Mouse (Mus musculus): ENCODE measurements around the gene Zc3h12a. TPM values are rescaled to one million over a fixed set of nuclear protein-coding genes. Genes with fewer than 3 reads are reported as not detected.
A peak's percentile ranks its signal among the peaks of the same experiment; 100 is the strongest.

The Zc3h12a gene
- total RNA-seq, 2 experiments from 2014 or later: 0.79 to 1.00 TPM

DNA sequence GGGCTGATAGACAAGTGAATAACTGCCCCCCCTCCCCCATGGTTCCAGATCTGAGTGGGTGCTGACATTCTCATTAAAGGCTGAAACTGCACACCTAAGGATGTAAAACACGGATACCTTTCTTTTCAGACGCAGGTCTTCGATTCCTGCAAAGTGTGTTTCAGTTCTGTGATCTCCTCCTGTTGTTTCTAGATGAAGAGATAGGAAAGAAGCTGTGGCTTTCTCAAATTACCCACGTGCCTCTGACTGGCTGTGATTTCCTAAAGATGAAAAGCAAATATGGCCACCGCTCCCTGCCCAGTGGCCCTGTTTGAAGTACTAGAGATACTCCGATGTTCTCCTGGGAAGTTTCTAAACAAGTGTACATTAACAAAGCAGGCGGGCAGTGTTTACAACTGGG is 10.7 kb upstream of the Zc3h12a start:
- Histone ChIP-seq H3K27ac (no peak overlapping the region), H3K4me3 (no peak overlapping the region)
- no peak for DNase-seq (ENCODE audit: extremely low spot score in 1 of 2, low spot score in 2 of 2)
- intact Hi-C loops (cut with DNase I): no loop called here
- TF ChIP-seq CTCF (IDR thresholded peaks at IDR 0.05): no peak

DNA sequence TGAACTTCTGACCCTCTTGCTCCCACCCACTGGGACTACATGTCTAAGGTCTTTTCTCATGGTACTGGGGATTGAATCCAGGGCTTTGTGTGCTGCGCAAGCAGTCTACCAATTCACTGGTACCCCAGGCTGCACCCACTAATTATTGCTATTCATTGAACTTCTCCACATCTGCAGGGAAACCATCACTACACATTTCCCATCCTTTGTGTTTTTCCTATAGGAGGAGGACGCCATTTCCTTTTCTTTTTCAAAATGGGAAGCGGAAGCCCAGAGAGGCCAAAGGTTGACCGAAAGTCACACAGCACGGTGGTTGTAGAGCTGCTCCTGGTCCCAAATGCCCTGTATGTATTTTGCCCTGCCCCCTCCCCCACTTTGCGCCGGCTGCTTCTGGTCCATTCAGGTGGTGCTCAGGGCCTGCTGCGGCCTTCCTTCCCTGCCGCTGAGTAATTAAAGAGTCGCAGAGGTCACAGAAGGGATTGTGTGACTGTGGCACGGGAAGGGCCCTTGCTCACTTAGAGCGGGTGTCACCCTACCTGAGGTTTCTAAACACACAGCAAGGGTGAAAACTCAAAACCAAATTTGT is 8.8 kb upstream of the Zc3h12a start:
- Histone ChIP-seq H3K27ac (no peak overlapping the region), H3K4me3 (no peak overlapping the region)
- no peak for DNase-seq (ENCODE audit: extremely low spot score in 1 of 2, low spot score in 2 of 2)
- TF ChIP-seq CTCF (IDR thresholded peaks at IDR 0.05): no peak
- intact Hi-C loops (cut with DNase I): no loop called here

- Histone ChIP-seq H3K27ac (no peak overlapping the region), H3K4me3 (no peak overlapping the region)
- TF ChIP-seq CTCF (IDR thresholded peaks at IDR 0.05): no peak
- no peak for DNase-seq (ENCODE audit: extremely low spot score in 1 of 2, low spot score in 2 of 2)
- intact Hi-C loops (cut with DNase I): no loop called here
Observed at GRCm38 (mm10) chr4:125135076-125135855, 7.6 kb upstream of the Zc3h12a start.

DNA sequence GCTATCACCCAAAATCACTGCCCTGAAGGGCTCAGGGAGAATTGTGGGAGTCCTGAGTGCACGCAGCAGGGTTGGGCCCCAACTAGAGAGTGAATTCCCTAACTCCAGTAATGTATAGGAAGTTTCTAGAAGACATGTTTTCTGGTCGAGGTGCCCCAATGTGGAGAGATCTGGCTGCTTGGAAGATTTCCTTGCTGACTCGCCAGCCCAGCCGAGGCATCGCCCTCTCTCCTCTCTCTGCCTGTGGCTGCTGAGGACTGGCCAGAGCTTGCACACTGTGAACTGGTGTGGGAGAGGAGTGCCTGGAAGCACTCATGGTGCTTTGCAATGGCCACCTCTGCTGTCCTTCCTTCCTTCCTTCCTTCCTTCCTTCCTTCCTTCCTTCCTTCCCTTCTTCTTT is 7.0 kb upstream of the Zc3h12a start:
- intact Hi-C loops (cut with DNase I): no loop called here

GRCm38 (mm10) chr4:125134192-125134591 is 6.6 kb upstream of the Zc3h12a start:
- H3K4me3 ChIP-seq: no peak overlapping the region
- DNase-seq (ENCODE audit: extremely low spot score in 1 of 2, low spot score in 2 of 2): no peak
- TF ChIP-seq CTCF (IDR thresholded peaks at IDR 0.05): no peak
- intact Hi-C loops (cut with DNase I): no loop called here
- H3K27ac ChIP-seq: no peak overlapping the region

More for the DNA sequence above, 7.0 kb upstream of the Zc3h12a start:
- no peak for DNase-seq (ENCODE audit: extremely low spot score in 1 of 2, low spot score in 2 of 2)
- H3K4me3 ChIP-seq: no peak overlapping the region
- H3K27ac ChIP-seq: no peak overlapping the region
- TF ChIP-seq CTCF (IDR thresholded peaks at IDR 0.05): no peak

GRCm38 (mm10) chr4:125132394-125132793 is 4.8 kb upstream of the Zc3h12a start:
- TF ChIP-seq CTCF (IDR thresholded peaks at IDR 0.05): peak; percentile 76
- Histone ChIP-seq H3K27ac (no peak overlapping the region), H3K4me3 (no peak overlapping the region)
- intact Hi-C loops (cut with DNase I): no loop called here
- peak in 1 of 2 experiments; percentile 55 for DNase-seq (ENCODE audit: extremely low spot score in 1 of 2, low spot score in 2 of 2)

DNA sequence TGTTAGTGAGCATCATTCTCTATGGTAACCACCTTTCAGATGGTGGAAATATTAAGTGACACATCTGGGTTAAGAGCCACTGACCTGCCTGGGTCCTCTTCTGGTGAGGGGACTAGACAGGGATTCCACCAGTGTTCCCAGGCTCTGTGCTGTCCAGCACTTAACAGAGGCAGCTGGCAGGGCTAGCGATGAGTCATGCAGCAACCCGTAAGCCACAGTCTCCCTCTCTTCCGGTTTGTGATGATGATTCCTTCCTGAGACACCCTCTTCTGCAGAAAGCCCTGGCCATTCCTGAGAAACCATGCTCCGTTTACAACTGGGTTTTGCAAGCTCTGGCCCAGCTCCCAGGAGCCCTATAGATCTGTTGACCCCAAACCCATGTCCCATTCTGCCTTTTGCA is 3.9 kb upstream of the Zc3h12a start:
- intact Hi-C loops (cut with DNase I): no loop called here
- Histone ChIP-seq H3K4me3 (no peak overlapping the region), H3K27ac (no peak overlapping the region)
- TF ChIP-seq CTCF (IDR thresholded peaks at IDR 0.05): no peak
- no peak for DNase-seq (ENCODE audit: extremely low spot score in 1 of 2, low spot score in 2 of 2)

DNA sequence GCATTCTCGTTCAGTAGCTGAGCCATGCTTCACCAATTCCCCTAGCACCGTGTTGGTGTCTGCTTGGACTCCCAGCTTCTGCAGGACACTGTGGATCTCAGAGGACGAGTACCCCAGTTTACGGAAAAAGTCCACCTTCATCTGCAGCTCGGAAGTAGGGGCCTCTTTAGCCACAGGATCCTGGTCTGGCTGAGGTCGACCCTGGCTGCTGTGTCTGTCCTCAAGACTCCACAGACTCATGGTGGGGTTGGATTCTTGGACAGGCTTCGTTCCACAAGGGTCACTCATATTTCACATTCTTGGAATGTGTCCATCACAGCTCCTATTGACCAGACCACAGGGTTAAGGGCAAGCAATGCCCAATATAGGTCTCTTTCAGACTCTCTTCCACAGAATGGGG is 879 bp downstream of the Zc3h12a start:
- no peak for DNase-seq (ENCODE audit: extremely low spot score in 1 of 2, low spot score in 2 of 2)
- intact Hi-C loops (cut with DNase I): no loop called here
- Histone ChIP-seq H3K4me3 (peak overlapping the region; percentile 82), H3K27ac (no peak overlapping the region)
- TF ChIP-seq CTCF (IDR thresholded peaks at IDR 0.05): no peak

GRCm38 (mm10) chr4:125126186-125126585 is 1.5 kb downstream of the Zc3h12a start:
- TF ChIP-seq CTCF (IDR thresholded peaks at IDR 0.05): no peak
- intact Hi-C loops (cut with DNase I): no loop called here

DNA sequence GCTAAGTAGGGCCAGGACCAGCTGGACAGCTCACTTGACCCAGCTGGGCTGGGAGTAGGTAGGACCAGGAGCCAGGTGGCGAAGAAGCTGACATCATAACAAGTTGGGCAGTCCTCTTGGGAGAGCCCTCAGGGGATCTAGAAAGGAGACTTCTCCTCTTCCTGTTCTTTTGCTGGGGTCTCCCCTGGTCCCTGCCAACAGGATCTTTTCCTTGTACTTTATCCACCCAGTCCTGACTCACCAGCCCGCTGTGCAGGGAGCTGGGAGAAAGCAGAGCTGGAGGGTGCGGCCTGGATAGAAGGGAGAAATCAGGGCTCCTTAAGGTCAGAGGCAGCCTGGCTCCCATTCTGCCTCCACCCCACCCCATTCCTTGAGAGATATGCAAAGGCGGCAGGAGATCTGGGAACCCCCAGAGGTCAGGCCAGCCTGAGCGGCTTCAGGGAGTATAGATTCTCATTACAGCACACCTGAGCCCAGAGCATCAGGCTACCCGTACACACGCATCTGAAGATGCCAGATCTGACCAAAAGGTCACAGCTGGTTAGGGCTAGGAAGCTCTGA is 2.2 kb downstream of the Zc3h12a start:
- no peak for DNase-seq (ENCODE audit: extremely low spot score in 1 of 2, low spot score in 2 of 2)
- no peak overlapping the region for H3K4me3 ChIP-seq
- H3K27ac ChIP-seq: no peak overlapping the region
- intact Hi-C loops (cut with DNase I): no loop called here
- no peak for TF ChIP-seq CTCF (IDR thresholded peaks at IDR 0.05)

More at GRCm38 (mm10) chr4:125126186-125126585, 1.5 kb downstream of the Zc3h12a start:
- Histone ChIP-seq H3K27ac (no peak overlapping the region), H3K4me3 (no peak overlapping the region)
- no peak for DNase-seq (ENCODE audit: extremely low spot score in 1 of 2, low spot score in 2 of 2)

DNA sequence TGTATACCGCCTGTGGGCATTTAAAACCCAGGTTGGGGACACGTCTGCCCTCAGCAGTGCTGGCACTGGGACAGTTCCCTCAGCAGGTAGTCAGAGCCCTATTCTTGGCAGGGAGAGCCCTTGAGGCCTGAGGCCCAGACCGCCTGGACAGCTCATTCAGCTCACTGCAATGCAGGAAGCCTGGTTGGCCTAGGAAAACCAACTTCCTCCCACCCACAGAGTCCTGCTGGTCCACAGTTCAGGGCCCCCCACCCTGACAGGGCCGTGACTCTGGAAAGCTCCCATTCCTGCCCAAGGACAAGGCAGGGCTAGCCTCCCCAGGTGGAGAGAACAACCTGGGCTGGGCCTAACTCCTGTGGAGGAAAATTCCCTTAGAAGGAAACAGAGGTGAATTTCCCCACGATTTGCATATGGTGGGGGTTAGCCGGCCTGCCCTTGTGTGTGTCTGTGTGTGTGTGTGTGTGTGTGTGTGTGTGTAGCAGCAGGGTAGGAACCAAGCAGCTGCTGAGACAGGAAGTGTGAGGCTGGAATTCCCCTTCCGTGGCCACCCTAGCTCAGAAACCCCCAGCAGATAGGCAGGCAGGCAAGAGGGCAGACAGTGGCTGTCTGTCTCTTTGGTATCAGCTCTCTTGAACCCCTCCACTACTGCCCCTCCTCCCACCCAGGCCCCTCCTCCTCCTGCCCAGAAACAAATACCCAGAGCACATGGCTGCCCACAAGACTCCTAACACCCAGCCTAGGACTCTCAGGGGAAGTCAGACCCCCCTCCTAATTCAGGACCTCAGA is 3.0 kb downstream of the Zc3h12a start:
- intact Hi-C loops (cut with DNase I): no loop called here
- DNase-seq (ENCODE audit: extremely low spot score in 1 of 2, low spot score in 2 of 2): peak in 1 of 2 experiments; percentile 12
- TF ChIP-seq CTCF (IDR thresholded peaks at IDR 0.05): no peak
- Histone ChIP-seq H3K4me3 (no peak overlapping the region), H3K27ac (no peak overlapping the region)

DNA sequence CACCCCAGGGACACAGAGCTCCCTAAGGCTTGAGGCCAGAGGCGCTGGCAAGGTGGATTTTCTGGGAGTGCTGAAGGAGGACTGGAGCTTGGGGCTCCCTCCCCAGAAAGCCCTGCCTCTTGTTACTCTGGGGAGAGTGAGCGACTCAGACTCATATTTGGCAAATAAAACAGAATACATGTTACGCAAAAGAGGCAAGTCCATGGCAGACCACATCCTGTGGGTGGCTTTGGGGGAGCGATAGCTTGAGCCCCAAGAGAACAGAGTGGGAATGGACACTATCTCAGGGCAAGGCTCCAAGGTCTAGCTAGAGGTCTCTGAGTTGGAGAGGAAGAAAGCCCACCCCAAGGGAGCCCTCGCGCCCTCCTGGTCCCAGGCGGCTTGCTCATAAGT is 4.4 kb downstream of the Zc3h12a start:
- Histone ChIP-seq H3K27ac (no peak overlapping the region), H3K4me3 (no peak overlapping the region)
- no peak for TF ChIP-seq CTCF (IDR thresholded peaks at IDR 0.05)
- peak in 1 of 2 experiments; percentile 8 for DNase-seq (ENCODE audit: extremely low spot score in 1 of 2, low spot score in 2 of 2)
- intact Hi-C loops (cut with DNase I): no loop called here

Measured in left cerebral cortex, adult 2 months (tissue).